Mouse (Mus musculus) monocyte, adult 5-6 weeks (primary cell): ENCODE data around the gene Fdxr. TPM values are rescaled to one million over a fixed set of nuclear protein-coding genes. Genes with fewer than 3 reads are reported as not detected.

ENCODE experiments used
- ATAC-seq: fragments of 153-309, 156-312 bp; replicated peaks from 2 replicates; pipeline ENCODE4 v1.8.0; 2017; ENCODE audit warnings: mild to moderate bottlenecking; ENCODE audit not compliant: low TSS enrichment, insufficient number of reproducible peaks, severe bottlenecking, poor library complexity, low FRiP score
- total RNA-seq: library from RNA; stranded (forward); fragments of 200-1000, 200-491, 200-594 nt; gene quantifications from 3 replicates; pipeline ENCODE4 v1.2.3, GENCODE M21; 2017

Gene Fdxr
- total RNA-seq, 1 experiment from 2014 or later = 11.7 TPM

GRCm38 (mm10) chr11:115225301-115225700 lies 51.5 kb downstream of the Fdxr start:
- no peak for ATAC-seq

GRCm38 (mm10) chr11:115224889-115225288 lies 52.0 kb downstream of the Fdxr start:
- ATAC-seq = no peak

GRCm38 (mm10) chr11:115223877-115224276 lies 53.0 kb downstream of the Fdxr start:
- no peak for ATAC-seq

- ATAC-seq = no peak; the same call in 1 of the 2 replicates
These were observed 53.4 kb downstream of the Fdxr start for GRCm38 (mm10) chr11:115223451-115223850.

GRCm38 (mm10) chr11:115222570-115222969 lies 54.3 kb downstream of the Fdxr start:
- ATAC-seq = no peak

- ATAC-seq = no peak
These were observed 54.8 kb downstream of the Fdxr start for GRCm38 (mm10) chr11:115222077-115222476.

GRCm38 (mm10) chr11:115219685-115220084 lies 57.2 kb downstream of the Fdxr start:
- no peak for ATAC-seq

GRCm38 (mm10) chr11:115219263-115219662 lies 57.6 kb downstream of the Fdxr start:
- ATAC-seq = 0 out of 2 replicates have a peak, but pooled peaks have one; percentile 36

Other genes with a start within 250 kb of the Fdxr start
- not detected in 3 replicates for gene Cd300ld5, start 239.3 kb downstream of the Fdxr start, total RNA-seq
- 358 to 471 TPM (median 466 TPM) in 3 replicates for gene Cd300ld3, start 228.6 kb downstream of the Fdxr start, total RNA-seq
- gene Cd300e, start 214.9 kb downstream of the Fdxr start, total RNA-seq = 160 to 198 TPM (median 162 TPM) in 3 replicates
- gene Rab37, start 185.6 kb downstream of the Fdxr start, total RNA-seq = 31.7 to 64.8 TPM (median 33.2 TPM) in 3 replicates
- 20.4 to 32.5 TPM (median 25.8 TPM) in 3 replicates for gene Cd300lf, start 143.1 kb downstream of the Fdxr start, total RNA-seq
- 65.9 to 104 TPM (median 70.4 TPM) in 3 replicates for gene Slc9a3r1, start 113.7 kb downstream of the Fdxr start, total RNA-seq
- gene Tmem104, start 89.6 kb downstream of the Fdxr start, total RNA-seq = 12.1 to 32.4 TPM (median 17.3 TPM) in 3 replicates
- gene Nat9, start 89.2 kb downstream of the Fdxr start, total RNA-seq = 25.4 to 39.9 TPM (median 37.8 TPM) in 3 replicates
- not detected in 3 replicates for gene Grin2c, start 9.8 kb downstream of the Fdxr start, total RNA-seq
- 0.11 to 0.78 TPM (median 0.38 TPM) in 3 replicates for gene Fads6, start 20.6 kb upstream of the Fdxr start, total RNA-seq
- not detected in 3 replicates for gene Otop2, start 30.1 kb upstream of the Fdxr start, total RNA-seq
- not detected in 3 replicates for gene Ush1g, start 45.0 kb upstream of the Fdxr start, total RNA-seq
- gene Otop3, start 57.7 kb upstream of the Fdxr start, total RNA-seq = 0.39 TPM in 1 of 3 replicates, not detected in the others
- gene Hid1, start 90.7 kb upstream of the Fdxr start, total RNA-seq = 4.7 to 13.4 TPM (median 7.5 TPM) in 3 replicates
- not detected in 3 replicates for gene Cdr2l, start 104.9 kb upstream of the Fdxr start, total RNA-seq
- 57.9 to 84.5 TPM (median 60.9 TPM) in 3 replicates for gene Mrpl58, start 126.7 kb upstream of the Fdxr start, total RNA-seq
- 553 to 728 TPM (median 631 TPM) in 3 replicates for gene Atp5h, start 142.9 kb upstream of the Fdxr start, total RNA-seq
- 20.7 to 29.6 TPM (median 24.3 TPM) in 3 replicates for gene Kctd2, start 143.1 kb upstream of the Fdxr start, total RNA-seq
- not detected in 3 replicates for gene Trim80, start 163.5 kb upstream of the Fdxr start, total RNA-seq
- gene Slc16a5, start 185.4 kb upstream of the Fdxr start, total RNA-seq = 0.39 TPM in 1 of 3 replicates, not detected in the others
- 23.8 to 24.6 TPM (median 24.2 TPM) in 3 replicates for gene Armc7, start 198.6 kb upstream of the Fdxr start, total RNA-seq
- 154 to 190 TPM (median 179 TPM) in 3 replicates for gene Nt5c, start 214.8 kb upstream of the Fdxr start, total RNA-seq
- gene Jpt1, start 237.3 kb upstream of the Fdxr start, total RNA-seq = 230 to 253 TPM (median 234 TPM) in 3 replicates